Mouse (Mus musculus) liver, embryonic 14.5 days (tissue): ENCODE results near the gene Tbcel. TPM values are rescaled to one million over a fixed set of nuclear protein-coding genes. Genes with fewer than 3 reads are reported as not detected.

Experiments used
- ATAC-seq: fragments of 200-750 bp; cut with Nextera tagmentation; 2 replicates; pipeline ENCODE4 v1.8.0; 2017; ENCODE audit warnings: moderate number of reproducible peaks, mild to moderate bottlenecking, moderate library complexity; ENCODE audit not compliant: insufficient read depth
- DNase-seq, 3 experiments: peaks; one replicate each; pipeline ENCODE4 v3.0.0-alpha.2; 2012 to 2013; ENCODE audit warnings: low read depth in 3 of 3, low spot score in 3 of 3
- H3K27ac ChIP-seq: fragments of 300-500 bp; sonication (generic); 2 replicates; pipeline ENCODE4 v1.5.1; 2014; ENCODE audit warnings: moderate library complexity, mild to moderate bottlenecking, control low read depth, inconsistent platforms
- H3K27me3 ChIP-seq: fragments of 300-500 bp; sonication (generic); 2 replicates; pipeline ENCODE4 v1.6.1; 2014; ENCODE audit warnings: mild to moderate bottlenecking, low read length, moderate library complexity; ENCODE audit not compliant: control insufficient read depth, insufficient read depth
- H3K36me3 ChIP-seq: fragments of 300-500 bp; sonication (generic); replicated peaks from 2 replicates; pipeline ENCODE4 v1.6.1; 2014; ENCODE audit warnings: low read depth; ENCODE audit not compliant: control insufficient read depth, insufficient read depth
- H3K4me1 ChIP-seq, 2 experiments: fragments of 200-500 bp in 1 of 2; fragments of 300-500 bp in 1 of 2; sonication (generic) in 1 of 2; replicated peaks; 2 replicates each; pipeline ENCODE4 v1.6.1; 2012 to 2014; ENCODE audit warnings: antibody characterized with exemption in 1 of 2, inconsistent platforms in 1 of 2, low read length in 1 of 2; ENCODE audit not compliant: control insufficient read depth in 2 of 2, insufficient read depth in 2 of 2
- H3K4me2 ChIP-seq: fragments of 300-500 bp; sonication (generic); 2 replicates; pipeline ENCODE4 v1.6.1; 2014; ENCODE audit warnings: low read depth, mild to moderate bottlenecking, control low read depth, moderate library complexity
- H3K4me3 ChIP-seq, 2 experiments: fragments of 200-500 bp in 1 of 2; fragments of 300-500 bp in 1 of 2; sonication (generic) in 1 of 2; 2 replicates each; pipeline ENCODE4 v1.5.1; 2012 to 2014; ENCODE audit warnings: low read depth in 2 of 2, low read length in 2 of 2, mild to moderate bottlenecking in 2 of 2, control low read depth in 1 of 2, inconsistent platforms in 1 of 2, moderate library complexity in 1 of 2; ENCODE audit not compliant: insufficient read depth in 1 of 2
- H3K9ac ChIP-seq: fragments of 300-500 bp; sonication (generic); replicated peaks from 2 replicates; pipeline ENCODE4 v1.6.1; 2014; ENCODE audit warnings: mild to moderate bottlenecking, control low read depth, moderate library complexity
- H3K9me3 ChIP-seq: fragments of 300-500 bp; sonication (generic); 2 replicates; pipeline ENCODE4 v1.6.1; 2016; ENCODE audit warnings: low read length, mixed read lengths; ENCODE audit not compliant: control insufficient read depth
- CTCF ChIP-seq: IDR thresholded peaks from 2 replicates; pipeline ENCODE4 v1.5.1; 2016; ENCODE audit warnings: antibody characterized with exemption, low read depth, control low read depth
- EP300 ChIP-seq: IDR thresholded peaks from 2 replicates; pipeline ENCODE4 v1.6.1; 2016; ENCODE audit warnings: antibody characterized with exemption, low read depth
- WGBS: fragments of 180-500 bp; shearing (Covaris S2); extraction: QIAGEN DNeasy Blood & Tissue Kit; methylation state at CpG from one replicate; pipeline ENCODE4 v1.1.7; 2014; ENCODE audit not compliant: insufficient replicate concordance; 5-methylcytosine and 5-hydroxymethylcytosine counted together
- microRNA-seq: library from miRNA; unstranded; fragments of <30 nt; microRNA quantifications from one replicate; pipeline ENCODE4, GENCODE M21; 2016
- polyA plus RNA-seq, 2 experiments: library from polyadenylated mRNA; depleted of rRNA in 1 of 2; stranded (reverse) in 1 of 2; unstranded in 1 of 2; fragments of >200 nt; fragmentation: Nextera tagmentation in 1 of 2; extraction: Ambion mirVana in 1 of 2; gene quantifications; 2 replicates each; pipeline versions ENCODE4 v1.2.1 to v1.2.3; 2012 to 2014

Gene Tbcel
- polyA plus RNA-seq, 2 experiments = 11.3 to 19.7 TPM

DNA sequence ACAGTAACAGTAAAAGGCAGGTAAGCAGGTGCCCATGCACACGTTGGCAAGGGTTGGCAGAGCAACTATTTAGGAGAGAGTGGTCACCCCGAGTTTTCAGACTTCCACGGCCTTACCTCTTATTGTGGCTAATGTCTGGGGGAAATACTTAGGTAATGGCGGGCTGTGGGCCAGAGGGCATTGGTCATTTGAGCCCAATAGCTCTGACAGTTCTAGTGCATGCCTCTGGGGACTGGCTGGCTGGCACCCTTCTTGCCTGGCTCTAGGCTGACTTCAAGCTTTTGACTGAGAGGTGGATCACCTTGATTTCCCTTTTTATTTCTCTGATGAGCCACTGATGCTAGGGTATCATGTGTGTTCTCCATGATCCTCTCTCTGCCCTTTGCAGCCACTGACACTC, 129.5 kb downstream of the Tbcel start:
- 60% methylated on average over 4 of the region's 4 CpGs for WGBS
- no peaks in the 10 kb centered on the region for H3K36me3 ChIP-seq
- no peak for ATAC-seq
- no peak overlapping the region for H3K9ac ChIP-seq
- no peak overlapping the region for H3K4me3 ChIP-seq
- no peaks in the 10 kb centered on the region for H3K9me3 ChIP-seq
- peaks cover 0 to 1% of the 10 kb centered on the region in 2 experiments; a peak in 2 of 4 replicates for H3K4me1 ChIP-seq
- TF ChIP-seq EP300 (no peak), CTCF (no peak)
- DNase-seq = no peak
- no peaks in the 10 kb centered on the region for H3K27me3 ChIP-seq
- no peak overlapping the region for H3K27ac ChIP-seq
- no peak overlapping the region for H3K4me2 ChIP-seq

DNA sequence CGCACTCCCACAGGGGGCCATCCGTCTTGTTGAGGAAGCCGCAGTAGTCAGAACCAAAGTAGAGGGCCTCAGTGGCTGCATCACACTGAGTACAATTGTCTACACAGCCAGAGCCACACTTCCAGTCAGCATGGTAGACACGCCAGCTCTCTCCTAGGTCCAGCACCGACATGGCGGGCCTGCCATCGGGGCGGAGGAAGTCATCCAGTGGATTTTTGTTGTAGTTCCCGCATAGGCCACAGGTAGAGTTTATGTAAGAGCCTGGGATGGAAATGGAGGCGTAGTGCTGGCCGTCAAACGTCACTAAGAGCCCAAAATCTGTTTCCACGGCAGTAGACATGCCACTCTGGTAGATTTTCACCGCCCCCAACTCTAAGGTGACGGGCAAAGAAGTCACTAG, 130.0 kb downstream of the Tbcel start:
- WGBS = 78% methylated on average over 15 of the region's 15 CpGs
- no peak for TF ChIP-seq CTCF
- no peak for ATAC-seq

DNA sequence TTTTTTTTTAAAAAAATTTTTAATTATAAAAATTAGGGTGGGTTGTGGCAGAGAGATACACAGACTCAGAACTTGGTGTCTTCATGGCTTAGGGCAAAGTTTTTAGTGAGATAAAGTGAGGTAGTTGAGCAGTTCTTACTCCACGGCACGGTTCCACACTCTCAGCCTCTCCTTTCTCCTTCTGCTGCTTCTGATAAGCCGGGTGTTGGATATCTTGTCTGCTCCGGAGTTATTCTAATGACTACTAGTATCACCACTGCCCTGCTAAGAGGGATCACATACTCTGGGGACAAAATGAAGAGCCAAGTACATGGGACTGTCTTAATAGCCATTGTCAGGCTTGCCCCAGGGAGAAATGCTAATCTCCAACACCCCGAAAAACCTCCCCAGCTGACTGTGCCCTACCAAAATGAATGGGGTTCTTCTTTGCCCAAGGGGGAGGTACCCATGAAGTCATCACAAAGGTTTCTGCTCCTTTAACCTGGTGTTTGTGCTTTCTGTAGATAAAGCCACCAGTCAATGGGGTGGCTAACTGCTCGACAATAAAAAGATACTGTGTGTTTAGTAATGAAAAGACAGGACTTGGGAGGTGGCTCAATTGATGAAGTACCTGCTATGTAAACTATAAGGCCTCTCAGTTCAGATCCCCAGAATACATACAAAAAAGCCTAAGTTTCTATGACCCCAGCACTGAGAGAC, 135.8 kb downstream of the Tbcel start:
- WGBS = 26% methylated on average over 6 of the region's 6 CpGs
- peak; percentile 53 to 61 (median 59) for DNase-seq
- H3K4me2 ChIP-seq = peak overlapping the region; percentile 39
- H3K4me1 ChIP-seq = peaks cover 6 to 22% of the 10 kb centered on the region in 2 experiments; a peak in 3 of 4 replicates
- H3K4me3 ChIP-seq = no peak overlapping the region
- ATAC-seq = peak; percentile 97
- no peaks in the 10 kb centered on the region for H3K36me3 ChIP-seq
- TF ChIP-seq EP300 (peak; percentile 79), CTCF (no peak)
- peak overlapping the region; percentile 63 for H3K27ac ChIP-seq
- H3K9me3 ChIP-seq = no peaks in the 10 kb centered on the region
- no peaks in the 10 kb centered on the region for H3K27me3 ChIP-seq
- H3K9ac ChIP-seq = no peak overlapping the region; the same call in 1 of the 2 replicates

More for the DNA sequence above, 130.0 kb downstream of the Tbcel start:
- no peak overlapping the region for H3K4me3 ChIP-seq
- no peak for DNase-seq
- peaks cover 0 to 5% of the 10 kb centered on the region in 2 experiments; a peak in 2 of 4 replicates for H3K4me1 ChIP-seq
- no peak overlapping the region for H3K9ac ChIP-seq
- no peaks in the 10 kb centered on the region for H3K9me3 ChIP-seq
- H3K36me3 ChIP-seq = no peaks in the 10 kb centered on the region
- no peak overlapping the region for H3K27ac ChIP-seq
- no peaks in the 10 kb centered on the region for H3K27me3 ChIP-seq
- no peak overlapping the region for H3K4me2 ChIP-seq

Small RNA genes within 50 kb of the gene (microRNA-seq; reads per million reads assigned to microRNA genes)
- not detected for gene Gm44311

Other genes with a start within 250 kb of the Tbcel start
- gene Sc5d, start 243.6 kb downstream of the Tbcel start, polyA plus RNA-seq (2012; rRNA removed) = 30.5 and 39.2 TPM in 2 replicates
- 59.2 and 63.4 TPM in 2 replicates for gene Sc5d, start 243.6 kb downstream of the Tbcel start, polyA plus RNA-seq (2014; fragmentation: Nextera tagmentation; extraction: Ambion mirVana)
- gene Tecta, start 107.9 kb downstream of the Tbcel start, polyA plus RNA-seq (2012; rRNA removed) = 0.28 and 0.29 TPM in 2 replicates
- gene Tecta, start 107.9 kb downstream of the Tbcel start, polyA plus RNA-seq (2014; fragmentation: Nextera tagmentation; extraction: Ambion mirVana) = 0.03 and 0.05 TPM in 2 replicates